Mouse (Mus musculus) adrenal gland (tissue): ENCODE data around the gene Mrpl1.

Source experiments
- intact Hi-C: fragments of 180-260 bp; cut with DNase I; formaldehyde crosslinking; loops from one replicate; pipeline ENCODE4 v1.15.1; 2025

Gene Mrpl1

DNA sequence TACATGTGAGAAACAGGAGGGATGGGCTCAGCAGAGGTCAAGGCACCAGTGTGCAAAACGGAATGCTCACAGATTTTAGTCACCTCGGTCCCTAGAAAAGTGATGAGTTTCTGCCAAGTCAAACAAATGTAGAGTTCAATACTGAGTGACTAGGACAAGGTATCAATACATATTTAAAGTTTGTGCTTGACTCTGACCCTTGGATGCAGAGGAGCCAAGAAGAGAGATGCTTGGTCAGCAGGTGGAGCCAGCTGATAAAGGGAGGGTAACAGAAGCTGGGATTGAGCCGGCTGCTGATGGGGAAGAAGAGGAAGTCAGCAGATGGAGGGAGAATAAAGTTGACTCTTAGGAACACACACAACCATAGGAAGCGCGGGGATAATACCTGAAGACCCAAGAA is 97.5 kb downstream of the Mrpl1 start:
- intact Hi-C loops, result no loop called here

DNA sequence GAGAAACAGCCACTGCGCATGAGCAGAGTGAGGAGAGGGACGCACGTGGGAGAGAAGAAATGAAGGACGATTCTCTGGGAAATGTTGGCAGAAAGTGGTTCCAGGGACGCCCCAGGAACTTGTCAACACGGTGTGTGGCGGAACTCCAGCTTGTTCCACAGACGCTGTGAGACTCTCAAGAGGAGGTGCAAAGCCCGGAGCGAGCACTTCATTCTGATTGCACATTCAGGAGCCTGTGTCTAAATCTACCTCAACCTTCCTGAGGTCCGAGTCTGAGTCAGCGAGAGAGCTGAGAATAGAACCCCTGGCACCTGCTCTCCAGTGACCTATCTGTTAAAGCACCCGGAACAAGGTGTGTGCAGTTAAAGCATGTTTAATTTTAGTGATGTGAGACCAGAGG is 98.8 kb downstream of the Mrpl1 start:
- intact Hi-C loops, result no loop called here

DNA sequence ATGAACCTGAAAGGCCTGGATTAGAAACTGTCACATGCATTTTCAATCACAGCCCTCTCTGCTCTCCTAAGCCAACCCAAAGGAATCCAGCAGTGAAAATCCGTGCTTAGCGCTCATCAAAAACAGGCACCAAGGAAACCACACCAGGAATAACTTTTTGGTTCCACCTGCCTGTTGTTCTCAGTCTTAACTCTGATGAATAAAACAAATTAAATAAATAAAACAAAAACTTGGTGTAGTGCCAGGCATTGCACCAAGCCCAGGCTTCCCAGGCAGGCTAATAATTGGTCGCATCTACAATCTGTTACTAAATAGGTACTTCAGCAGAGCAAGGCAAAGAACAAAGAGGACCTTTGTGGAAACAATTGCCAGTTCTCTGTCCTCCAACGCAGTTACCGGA is 99.4 kb downstream of the Mrpl1 start:
- intact Hi-C loops, result no loop called here

DNA sequence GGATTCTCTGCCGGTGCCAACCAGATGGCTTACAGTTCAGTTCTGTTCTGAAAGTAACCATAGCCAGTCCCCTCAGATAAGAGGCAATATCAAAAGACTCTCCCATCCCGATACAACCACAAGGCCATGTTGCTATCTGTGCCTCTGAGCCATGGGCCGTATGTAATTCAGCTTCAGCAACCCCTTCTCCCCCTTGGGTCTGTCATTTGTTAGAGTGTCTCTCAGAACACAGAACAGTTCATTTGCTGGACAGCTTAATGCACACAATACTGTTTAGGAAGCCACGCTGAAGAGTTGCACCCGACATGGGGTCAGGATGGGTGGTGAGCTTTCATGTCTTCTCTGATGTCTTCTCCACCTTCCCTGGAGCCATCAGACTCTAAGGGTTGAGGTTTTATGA is 100.3 kb downstream of the Mrpl1 start:
- intact Hi-C loops, result no loop called here

DNA sequence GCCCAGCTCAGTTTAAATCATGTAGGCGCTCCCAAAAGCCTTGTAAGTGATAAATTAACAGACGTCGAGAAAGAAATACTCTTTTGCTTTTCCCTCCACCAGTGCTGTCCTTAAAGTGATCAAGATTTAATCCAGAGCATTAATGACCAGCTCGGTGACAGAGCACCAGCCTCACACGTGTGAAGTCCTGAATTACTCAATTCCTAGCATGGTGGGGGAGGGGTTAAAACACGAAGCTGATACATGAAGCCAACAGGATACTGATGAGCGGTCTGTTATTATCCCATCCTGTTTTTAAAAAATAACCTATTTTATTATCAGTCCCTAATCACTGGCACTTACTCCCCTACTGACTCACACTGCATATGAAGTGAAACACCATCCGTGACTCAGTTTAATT is 102.4 kb downstream of the Mrpl1 start:
- intact Hi-C loops, result no loop called here
